ENCODE assay signal across 21 mouse cellular contexts in genomic region chr8:106112041-106112440, GRCm38 (mm10). TPM values are rescaled to one million over a fixed set of nuclear protein-coding genes. Genes with fewer than 3 reads are reported as not detected.
DNase-seq lines count a peak whose midpoint lies in the region; ATAC-seq and TF ChIP-seq lines count a peak whose summit lies in the region.
"Had no signal": no experiment of that assay in that cellular context is flagged by ENCODE, and none has a peak within 500 bp of the region (broad histone marks: within the 10 kb centered on the region; RNA-seq: fewer than 3 reads in every experiment).

No protein-coding gene starts in this region.

- H3K9me3 ChIP-seq in lung, postnatal 0 days (ENCODE audit: low read length), result no peaks in the 10 kb centered on the region
- H3K9me3 ChIP-seq in midbrain, postnatal 0 days (ENCODE audit: low read length), result no peaks in the 10 kb centered on the region
- H3K9me3 ChIP-seq: heart, embryonic 15.5 days; midbrain, embryonic 15.5 days had no signal

- TF ChIP-seq POLR2A in kidney, adult 2 months (IDR thresholded peaks at IDR 0.05; ENCODE audit: low read depth, low read length), result no peak

- peak overlapping the region; percentile 56 for H3K27ac ChIP-seq in kidney, adult 2 months (ENCODE audit: insufficient read depth, low read depth, low read length)
- H3K27ac ChIP-seq in lung, postnatal 0 days (ENCODE audit: low read length), result no peak overlapping the region
- H3K27ac ChIP-seq in midbrain, postnatal 0 days (ENCODE audit: low read depth, low read length), result no peak overlapping the region
- H3K27ac ChIP-seq: heart, embryonic 15.5 days; hindbrain, embryonic 14.5 days; midbrain, embryonic 15.5 days had no signal

- TF ChIP-seq EP300 in lung, postnatal 0 days (IDR thresholded peaks at IDR 0.05), result peak; percentile 68

- peaks cover 3% of the 10 kb centered on the region for H3K36me3 ChIP-seq in kidney, adult 2 months (ENCODE audit: control insufficient read depth, insufficient read depth, low read length)
- H3K36me3 ChIP-seq in lung, postnatal 0 days (ENCODE audit: insufficient read depth, low read length), result peaks cover 18% of the 10 kb centered on the region; the same call in 1 of the 2 replicates
- peaks cover 14% of the 10 kb centered on the region for H3K36me3 ChIP-seq in midbrain, postnatal 0 days (ENCODE audit: insufficient read depth, low read length)

- H3K4me1 ChIP-seq in kidney, adult 2 months (ENCODE audit: control insufficient read depth, insufficient read depth, low read length), result no peaks in the 10 kb centered on the region
- H3K4me1 ChIP-seq in lung, postnatal 0 days (ENCODE audit: insufficient read depth, low read depth, low read length), result no peaks in the 10 kb centered on the region
- no peaks in the 10 kb centered on the region for H3K4me1 ChIP-seq in midbrain, postnatal 0 days (ENCODE audit: insufficient read depth, low read length)
- H3K4me1 ChIP-seq: heart, embryonic 15.5 days; midbrain, embryonic 15.5 days had no signal

- no peak overlapping the region for H3K4me2 ChIP-seq in lung, postnatal 0 days (replicated peaks; ENCODE audit: low read depth, low read length)
- H3K4me2 ChIP-seq in midbrain, postnatal 0 days (ENCODE audit: low read depth, low read length, poor library complexity, severe bottlenecking), result no peak overlapping the region
- H3K4me2 ChIP-seq: heart, embryonic 15.5 days; hindbrain, embryonic 14.5 days; liver, embryonic 11.5 days; midbrain, embryonic 15.5 days had no signal

- DNase-seq in kidney, adult 2 months, result peak; percentile 32
- DNase-seq in kidney, postnatal 14 days, result no peak
- peak; percentile 65 for DNase-seq in thymus, postnatal 0 days (ENCODE audit: low spot score)
- no peak for DNase-seq in thymus, adult 18-20 months
- peak; percentile 68 for DNase-seq in lung, postnatal 0 days (ENCODE audit: low spot score)
- DNase-seq in midbrain, postnatal 0 days (ENCODE audit: low spot score), result no peak
- no peak for DNase-seq in cerebellum, adult 18-20 months
- DNase-seq: adrenal gland, postnatal 10 days; cerebellum, adult 2 months; gastrocnemius, postnatal 25 days; layer of hippocampus, postnatal 36 days; left cerebral cortex, postnatal 4 days; right cerebral cortex, adult 18-20 months had no signal

- 25% methylated on average over 2 of the region's 2 CpGs for WGBS in kidney, adult 2 months
- WGBS in lung, postnatal 0 days, result 53% methylated on average over 2 of the region's 2 CpGs
- WGBS in midbrain, postnatal 0 days, result 91% methylated on average over 2 of the region's 2 CpGs

- H3K4me3 ChIP-seq in kidney, adult 2 months (ENCODE audit: insufficient read depth, low read depth, low read length), result no peak overlapping the region
- no peak overlapping the region for H3K4me3 ChIP-seq in lung, postnatal 0 days (ENCODE audit: low read depth, low read length)
- no peak overlapping the region for H3K4me3 ChIP-seq in midbrain, postnatal 0 days (ENCODE audit: low read depth, low read length)
- H3K4me3 ChIP-seq: erythroblast, embryonic 14.5 days; heart, embryonic 15.5 days; midbrain, embryonic 15.5 days had no signal

- TF ChIP-seq CTCF in kidney, adult 2 months (conservative IDR thresholded peaks at IDR 0.05; ENCODE audit: insufficient read depth, insufficient read length, low read depth, low read length), result no peak
- TF ChIP-seq CTCF in lung, postnatal 0 days (IDR thresholded peaks at IDR 0.05), result no peak
- no peak for TF ChIP-seq CTCF in midbrain, postnatal 0 days (IDR thresholded peaks at IDR 0.05)

- no peak overlapping the region for H3K9ac ChIP-seq in lung, postnatal 0 days (replicated peaks; ENCODE audit: low read depth)
- H3K9ac ChIP-seq in midbrain, postnatal 0 days (replicated peaks; ENCODE audit: low read length, poor library complexity, severe bottlenecking), result no peak overlapping the region
- H3K9ac ChIP-seq: heart, embryonic 15.5 days; hindbrain, embryonic 14.5 days; midbrain, embryonic 15.5 days had no signal

- ATAC-seq in lung, postnatal 0 days, result peak; percentile 96
- ATAC-seq in midbrain, postnatal 0 days (ENCODE audit: low FRiP score), result no peak
- ATAC-seq: forebrain, embryonic 14.5 days; intestine, embryonic 16.5 days; midbrain, embryonic 15.5 days had no signal

- H3K27me3 ChIP-seq in kidney, adult 2 months (replicated peaks; ENCODE audit: control insufficient read depth, insufficient read depth, low read length), result no peaks in the 10 kb centered on the region
- H3K27me3 ChIP-seq in lung, postnatal 0 days (replicated peaks; ENCODE audit: insufficient read depth, low read length), result no peaks in the 10 kb centered on the region
- no peaks in the 10 kb centered on the region for H3K27me3 ChIP-seq in midbrain, postnatal 0 days (ENCODE audit: insufficient read depth, low read length)
- H3K27me3 ChIP-seq: heart, embryonic 15.5 days; midbrain, embryonic 15.5 days had no signal

RNA-seq across cellular contexts. Expression of gene Esrp2, which starts 24.7 kb away (rescaled TPM):
- polyA plus RNA-seq in kidney, adult 2 months (2012; rRNA removed), result 31.0 and 34.3 TPM in 2 replicates
- polyA plus RNA-seq in thymus, postnatal 0 days (2015; fragmentation: Nextera tagmentation; extraction: Ambion mirVana), result 8.8 and 9.6 TPM in 2 replicates
- 38.4 and 38.6 TPM in 2 replicates for polyA plus RNA-seq in lung, postnatal 0 days (2015; fragmentation: Nextera tagmentation; extraction: Ambion mirVana)
- 0.77 TPM in 1 of 2 replicates, not detected in the other for total RNA-seq in midbrain, postnatal 0 days (2014; rRNA removed)
- polyA plus RNA-seq in midbrain, postnatal 0 days (2015; fragmentation: Nextera tagmentation; extraction: Ambion mirVana), result 0.31 TPM in 1 of 2 replicates, not detected in the other
- total RNA-seq: common myeloid progenitor, adult 5-6 weeks; layer of hippocampus, postnatal 36 days; left cerebral cortex, postnatal 4 days had no signal

RNA-seq across cellular contexts. Expression of gene Pla2g15, which starts 38.2 kb away (rescaled TPM):
- polyA plus RNA-seq in kidney, adult 2 months (2012; rRNA removed), result 9.4 and 10.2 TPM in 2 replicates
- polyA plus RNA-seq in thymus, postnatal 0 days (2015; fragmentation: Nextera tagmentation; extraction: Ambion mirVana), result 11.0 and 11.7 TPM in 2 replicates
- 10.6 and 10.8 TPM in 2 replicates for polyA plus RNA-seq in lung, postnatal 0 days (2015; fragmentation: Nextera tagmentation; extraction: Ambion mirVana)
- total RNA-seq in midbrain, postnatal 0 days (2014; rRNA removed), result 21.3 and 22.5 TPM in 2 replicates
- 16.7 and 18.7 TPM in 2 replicates for polyA plus RNA-seq in midbrain, postnatal 0 days (2015; fragmentation: Nextera tagmentation; extraction: Ambion mirVana)

RNA-seq across cellular contexts. Expression of gene Nfatc3, which starts 53.4 kb away (rescaled TPM):
- 18.6 and 19.5 TPM in 2 replicates for polyA plus RNA-seq in kidney, adult 2 months (2012; rRNA removed)
- 19.7 and 26.6 TPM in 2 replicates for polyA plus RNA-seq in thymus, postnatal 0 days (2015; fragmentation: Nextera tagmentation; extraction: Ambion mirVana)
- polyA plus RNA-seq in lung, postnatal 0 days (2015; fragmentation: Nextera tagmentation; extraction: Ambion mirVana), result 3.4 and 4.2 TPM in 2 replicates
- total RNA-seq in midbrain, postnatal 0 days (2014; rRNA removed), result 16.5 and 18.0 TPM in 2 replicates
- 1.8 and 2.7 TPM in 2 replicates for polyA plus RNA-seq in midbrain, postnatal 0 days (2015; fragmentation: Nextera tagmentation; extraction: Ambion mirVana)

RNA-seq across cellular contexts. Expression of gene Slc7a6, which starts 56.6 kb away (rescaled TPM):
- polyA plus RNA-seq in kidney, adult 2 months (2012; rRNA removed), result 8.2 and 9.8 TPM in 2 replicates
- 86.2 and 87.1 TPM in 2 replicates for polyA plus RNA-seq in thymus, postnatal 0 days (2015; fragmentation: Nextera tagmentation; extraction: Ambion mirVana)
- polyA plus RNA-seq in lung, postnatal 0 days (2015; fragmentation: Nextera tagmentation; extraction: Ambion mirVana), result 38.9 and 39.7 TPM in 2 replicates
- 37.1 and 44.3 TPM in 2 replicates for total RNA-seq in midbrain, postnatal 0 days (2014; rRNA removed)
- 40.2 and 41.7 TPM in 2 replicates for polyA plus RNA-seq in midbrain, postnatal 0 days (2015; fragmentation: Nextera tagmentation; extraction: Ambion mirVana)

Comparison
In these comparisons a context has a peak if more than half of its experiments do, and no peak if none do; other contexts are left out.
1. DNase-seq: peak in kidney, adult 2 months (single experiment), thymus, postnatal 0 days (single experiment) and lung, postnatal 0 days (single experiment); none in kidney, postnatal 14 days (single experiment), thymus, adult 18-20 months (0 of 2), midbrain, postnatal 0 days (single experiment) and cerebellum, adult 18-20 months (0 of 2).